8 mouse cellular contexts compared by ENCODE assay signal in genomic region chr12:84176886-84177765, GRCm38 (mm10). TPM values are rescaled to one million over a fixed set of nuclear protein-coding genes. Genes with fewer than 3 reads are reported as not detected.
DNase-seq lines count a peak whose midpoint lies in the region; ATAC-seq and TF ChIP-seq lines count a peak whose summit lies in the region.

No protein-coding gene starts in this region.

- no peak for DNase-seq in heart, adult 9 months (ENCODE audit: low spot score in 2 of 2)
- no peak for DNase-seq in CH12.LX (ENCODE audit: extremely low read depth)
- no peak for DNase-seq in liver, embryonic 13.5 days
- peak; percentile 76 for DNase-seq in thymus, postnatal 0 days (ENCODE audit: low spot score)
- no peak for DNase-seq in adrenal gland, postnatal 36 days
- DNase-seq in frontal cortex, postnatal 25 days (ENCODE audit: low spot score in 2 of 2) = no peak

- peaks cover 79% of the 10 kb centered on the region for H3K4me1 ChIP-seq in heart, embryonic 11.5 days (ENCODE audit: control insufficient read depth, insufficient read depth, low read length)
- peaks cover 41 to 95% of the 10 kb centered on the region in 2 experiments for H3K4me1 ChIP-seq in CH12.LX (ENCODE audit: control insufficient read depth in 1 of 2, insufficient read depth in 2 of 2)
- peaks cover 70% of the 10 kb centered on the region for H3K4me1 ChIP-seq in forebrain, embryonic 15.5 days
- H3K4me1 ChIP-seq in liver, embryonic 13.5 days (replicated peaks) = peaks cover 95% of the 10 kb centered on the region

- H3K27me3 ChIP-seq in heart, embryonic 11.5 days (ENCODE audit: control insufficient read depth, insufficient read depth, low read length) = no peaks in the 10 kb centered on the region
- no peaks in the 10 kb centered on the region for H3K27me3 ChIP-seq in CH12.LX (replicated peaks)
- no peaks in the 10 kb centered on the region for H3K27me3 ChIP-seq in forebrain, embryonic 15.5 days
- no peaks in the 10 kb centered on the region for H3K27me3 ChIP-seq in liver, embryonic 13.5 days

- no peak for ATAC-seq in heart, embryonic 11.5 days (replicated peaks; ENCODE audit: insufficient number of reproducible peaks, low FRiP score, low TSS enrichment)
- ATAC-seq in forebrain, embryonic 15.5 days (replicated peaks) = no peak
- ATAC-seq in liver, embryonic 13.5 days (ENCODE audit: low read depth) = no peak

- H3K27ac ChIP-seq in heart, embryonic 11.5 days (ENCODE audit: low read depth, low read length) = peak overlapping the region; percentile 92
- peak overlapping the region; percentile 13; the same call in 1 of the 2 replicates for H3K27ac ChIP-seq in CH12.LX (ENCODE audit: insufficient read depth, low read depth)
- peak overlapping the region; percentile 97 for H3K27ac ChIP-seq in forebrain, embryonic 15.5 days (replicated peaks)
- H3K27ac ChIP-seq in liver, embryonic 13.5 days = peak overlapping the region; percentile 99

- TF ChIP-seq RAD21 in CH12.LX (IDR thresholded peaks at IDR 0.05; ENCODE audit: low read depth, low read length) = no peak

- 37% methylated on average over 6 of the region's 6 CpGs for WGBS in heart, embryonic 11.5 days (ENCODE audit: insufficient replicate concordance)
- 46% methylated on average over 6 of the region's 6 CpGs for WGBS in forebrain, embryonic 15.5 days
- WGBS in liver, embryonic 13.5 days (ENCODE audit: insufficient replicate concordance) = 34% methylated on average over 6 of the region's 6 CpGs

- TF ChIP-seq EP300 in CH12.LX (IDR thresholded peaks at IDR 0.05; ENCODE audit: low read length) = no peak; the same call in 1 of the 2 replicates

- H3K4me3 ChIP-seq in heart, embryonic 11.5 days (ENCODE audit: low read depth, low read length) = no peak overlapping the region
- H3K4me3 ChIP-seq in CH12.LX (replicated peaks in 1 of 3; ENCODE audit: low read depth in 2 of 3, low read length in 2 of 3, poor library complexity in 1 of 3) = no peak overlapping the region
- no peak overlapping the region for H3K4me3 ChIP-seq in forebrain, embryonic 15.5 days
- H3K4me3 ChIP-seq in liver, embryonic 13.5 days (replicated peaks) = peak overlapping the region; percentile 65

- H3K4me2 ChIP-seq in heart, embryonic 11.5 days = peak overlapping the region; percentile 72
- 0 out of 2 replicates have a peak overlapping the region, but pooled peaks have one; percentile 66 for H3K4me2 ChIP-seq in CH12.LX (ENCODE audit: insufficient read depth, low read depth, poor library complexity, severe bottlenecking)
- H3K4me2 ChIP-seq in forebrain, embryonic 15.5 days (replicated peaks) = no peak overlapping the region
- H3K4me2 ChIP-seq in liver, embryonic 13.5 days = peak overlapping the region; percentile 85

- no peaks in the 10 kb centered on the region for H3K9me3 ChIP-seq in heart, embryonic 11.5 days (replicated peaks; ENCODE audit: control insufficient read depth, low read length)
- no peaks in the 10 kb centered on the region for H3K9me3 ChIP-seq in CH12.LX (replicated peaks; ENCODE audit: low read length)
- no peaks in the 10 kb centered on the region for H3K9me3 ChIP-seq in forebrain, embryonic 15.5 days
- no peaks in the 10 kb centered on the region for H3K9me3 ChIP-seq in liver, embryonic 13.5 days (replicated peaks)

- peaks cover 9% of the 10 kb centered on the region; the same call in 1 of the 2 replicates for H3K36me3 ChIP-seq in heart, embryonic 11.5 days (ENCODE audit: control insufficient read depth, insufficient read depth, low read length)
- H3K36me3 ChIP-seq in CH12.LX (replicated peaks in 1 of 2; ENCODE audit: control insufficient read depth in 1 of 2, insufficient read depth in 1 of 2, low read length in 1 of 2) = peaks cover 18 to 45% of the 10 kb centered on the region in 2 experiments
- peaks cover 10% of the 10 kb centered on the region for H3K36me3 ChIP-seq in forebrain, embryonic 15.5 days
- peaks cover 29% of the 10 kb centered on the region for H3K36me3 ChIP-seq in liver, embryonic 13.5 days

- TF ChIP-seq POLR2A in CH12.LX (IDR thresholded peaks at IDR 0.05; ENCODE audit: low read depth, low read length) = no peak

- dilution Hi-C loops in CH12.LX (cut with MboI; ENCODE audit: extremely low pct_ligation_motif_present, extremely low pct_unique_long_range_greater_than_20kb, low sequenced_read_pairs) = no loop called here

- H3K79me2 ChIP-seq in CH12.LX (replicated peaks; ENCODE audit: control insufficient read depth, extremely low read depth, insufficient read depth, poor library complexity, severe bottlenecking) = peaks cover 19% of the 10 kb centered on the region

- in situ Hi-C loops in CH12.LX (cut with MboI; ENCODE audit: low pct_ligation_motif_present, low pct_unique_long_range_greater_than_20kb, low sequenced_read_pairs) = no loop called here

- H3K9ac ChIP-seq in heart, embryonic 11.5 days (ENCODE audit: low read depth, low read length) = no peak overlapping the region
- no peak overlapping the region for H3K9ac ChIP-seq in CH12.LX (ENCODE audit: insufficient read depth, low read depth)
- H3K9ac ChIP-seq in forebrain, embryonic 15.5 days (replicated peaks) = peak overlapping the region; percentile 74; the same call in 1 of the 2 replicates
- peak overlapping the region; percentile 80 for H3K9ac ChIP-seq in liver, embryonic 13.5 days

- TF ChIP-seq CTCF in CH12.LX (conservative IDR thresholded peaks at IDR 0.05 in 1 of 2, IDR thresholded peaks at IDR 0.05 in 1 of 2; ENCODE audit: low read depth in 2 of 2, low read length in 2 of 2) = no peak

TF ChIP-seq in CH12.LX, 34 proteins besides CTCF, POLR2A, EP300 and RAD21:
- TF ChIP-seq RCOR1 (conservative IDR thresholded peaks at IDR 0.05; ENCODE audit: low read depth, low read length) = no peak
- TF ChIP-seq CHD1 (IDR thresholded peaks at IDR 0.05; ENCODE audit: low read depth, low read length) = no peak
- no peak for TF ChIP-seq USF1 (IDR thresholded peaks at IDR 0.05; ENCODE audit: low read depth, low read length)
- TF ChIP-seq BHLHE40 (IDR thresholded peaks at IDR 0.05; ENCODE audit: low read depth, low read length) = peak; percentile 78

RNA-seq across cellular contexts. Expression of gene Pnma1, which starts 28.8 kb away (rescaled TPM):
- polyA plus RNA-seq in heart, embryonic 11.5 days (2014; fragmentation: Nextera tagmentation; extraction: Ambion mirVana) = 0.50 and 0.62 TPM in 2 replicates
- total RNA-seq in CH12.LX (2012; rRNA removed) = 0.13 and 0.21 TPM in 2 replicates
- not detected in 2 replicates for total RNA-seq in CH12.LX (2014; rRNA removed)
- polyA plus RNA-seq in CH12.LX (2012; ENCODE audit: insufficient read length, low read depth) = 0.30 TPM in 2 replicates
- polyA plus RNA-seq in forebrain, embryonic 15.5 days (2015; fragmentation: Nextera tagmentation; extraction: Ambion mirVana) = 6.0 and 6.5 TPM in 2 replicates
- polyA plus RNA-seq in liver, embryonic 13.5 days (2015; fragmentation: Nextera tagmentation; extraction: Ambion mirVana) = 0.14 TPM in 1 of 2 replicates, not detected in the other
- polyA plus RNA-seq in thymus, postnatal 0 days (2015; fragmentation: Nextera tagmentation; extraction: Ambion mirVana) = 0.18 and 0.22 TPM in 2 replicates
- under 1 TPM; 0.23 to 0.26 TPM for total RNA-seq in adrenal gland, postnatal 36 days (2021)

RNA-seq across cellular contexts. Expression of gene Elmsan1, which starts 41.6 kb away (rescaled TPM):
- 5.9 and 7.1 TPM in 2 replicates for polyA plus RNA-seq in heart, embryonic 11.5 days (2014; fragmentation: Nextera tagmentation; extraction: Ambion mirVana)
- total RNA-seq in CH12.LX (2012; rRNA removed) (5.6 TPM in 2 replicates), CH12.LX (2014; rRNA removed) (2.0 and 2.2 TPM in 2 replicates)
- 12.4 and 14.3 TPM in 2 replicates for polyA plus RNA-seq in CH12.LX (2012; ENCODE audit: insufficient read length, low read depth)
- polyA plus RNA-seq in forebrain, embryonic 15.5 days (2015; fragmentation: Nextera tagmentation; extraction: Ambion mirVana) = 4.3 and 5.0 TPM in 2 replicates
- 3.7 and 4.4 TPM in 2 replicates for polyA plus RNA-seq in liver, embryonic 13.5 days (2015; fragmentation: Nextera tagmentation; extraction: Ambion mirVana)
- polyA plus RNA-seq in thymus, postnatal 0 days (2015; fragmentation: Nextera tagmentation; extraction: Ambion mirVana) = 5.1 and 6.3 TPM in 2 replicates
- total RNA-seq in adrenal gland, postnatal 36 days (2021) = 10 to 100 TPM; 18.1 to 23.8 TPM

Comparison
In these comparisons a context has a peak if more than half of its experiments do, and no peak if none do; other contexts are left out.
1. H3K27ac ChIP-seq: peak in every context shown above with its lines; median percentile 99 in liver, embryonic 13.5 days; 97 in forebrain, embryonic 15.5 days; 92 in heart, embryonic 11.5 days; 13 in CH12.LX.
2. H3K9ac ChIP-seq: peak in forebrain, embryonic 15.5 days (single experiment) and liver, embryonic 13.5 days (single experiment); none in heart, embryonic 11.5 days (single experiment) and CH12.LX (single experiment).